Mouse (Mus musculus): ENCODE results near the gene Cand1.

The Cand1 gene

GRCm38 (mm10) chr10:119239969-119240721 lies at the start of gene Cand1:
Cand1 (minus strand) TSS chr10:119240055.
- DNase-seq = peak; percentile 99 to 100

GRCm38 (mm10) chr10:119278871-119279270 lies 39.0 kb upstream of the Cand1 start:
- no peak for DNase-seq

- DNase-seq = no peak
Measured at GRCm38 (mm10) chr10:119274333-119274732, 34.5 kb upstream of the Cand1 start.

GRCm38 (mm10) chr10:119272536-119272935 lies 32.7 kb upstream of the Cand1 start:
- no peak for DNase-seq

GRCm38 (mm10) chr10:119272005-119272404 lies 32.1 kb upstream of the Cand1 start:
- DNase-seq = no peak

GRCm38 (mm10) chr10:119271101-119271500 lies 31.2 kb upstream of the Cand1 start:
- DNase-seq = no peak

GRCm38 (mm10) chr10:119270384-119270985 lies 30.6 kb upstream of the Cand1 start:
- no peak for DNase-seq

GRCm38 (mm10) chr10:119264761-119265160 lies 24.9 kb upstream of the Cand1 start:
- DNase-seq = peak; percentile 24 to 36

GRCm38 (mm10) chr10:119262821-119263220 lies 23.0 kb upstream of the Cand1 start:
- no peak for DNase-seq

- DNase-seq = no peak
Measured at GRCm38 (mm10) chr10:119257876-119258275, 18.0 kb upstream of the Cand1 start.

- DNase-seq = no peak
Measured at GRCm38 (mm10) chr10:119244146-119244545, 4.3 kb upstream of the Cand1 start.

- no peak for DNase-seq
Measured at GRCm38 (mm10) chr10:119240722-119241089, 851 bp upstream of the Cand1 start.

- no peak for DNase-seq
Measured at GRCm38 (mm10) chr10:119239633-119239968, 254 bp downstream of the Cand1 start.

- peak; percentile 69 to 81 for DNase-seq
Measured at GRCm38 (mm10) chr10:119238985-119239631, 747 bp downstream of the Cand1 start.

- DNase-seq = no peak
Measured at GRCm38 (mm10) chr10:119231526-119231925, 8.3 kb downstream of the Cand1 start.

GRCm38 (mm10) chr10:119230703-119231102 lies 9.2 kb downstream of the Cand1 start:
- DNase-seq = no peak

GRCm38 (mm10) chr10:119230074-119230669 lies 9.7 kb downstream of the Cand1 start:
- peak in 1 of 2 experiments; percentile 8 for DNase-seq

GRCm38 (mm10) chr10:119223686-119224085 lies 16.2 kb downstream of the Cand1 start:
- DNase-seq = no peak

GRCm38 (mm10) chr10:119221631-119222030 lies 18.2 kb downstream of the Cand1 start:
- DNase-seq = peak in 1 of 2 experiments; percentile 31

GRCm38 (mm10) chr10:119219415-119219814 lies 20.4 kb downstream of the Cand1 start:
- DNase-seq = peak; percentile 25 to 27

GRCm38 (mm10) chr10:119218274-119219080 lies 21.4 kb downstream of the Cand1 start:
- DNase-seq = no peak

GRCm38 (mm10) chr10:119212443-119212842 lies 27.4 kb downstream of the Cand1 start:
- DNase-seq = no peak

- DNase-seq = no peak
Measured at GRCm38 (mm10) chr10:119211251-119211650, 28.6 kb downstream of the Cand1 start.
